Mouse (Mus musculus) thymus, postnatal 36 days (tissue): ENCODE measurements at regions not wholly inside any gene's neighbourhood (a gene's known extent, or its start where the extent isn't known, plus 50 kb on each side); places are given as distances from the start of the nearest gene placed in this dataset.
"Not testable (repeated sequence)": the region's sequence is repeated elsewhere in the genome, so short reads cannot be mapped to it uniquely, and the experiment has no call there.

Experiments
- DNase-seq, 2 experiments: peaks; one replicate each; pipeline ENCODE4 v3.0.0; 2022; ENCODE audit warnings: mixed read lengths in 2 of 2

- no peak for DNase-seq
Observed at GRCm38 (mm10) chr10:91440051-91440450, 258.9 kb upstream of the Tmpo start.

- no peak for DNase-seq
Observed at GRCm38 (mm10) chr10:91437917-91438316, 256.8 kb upstream of the Tmpo start.

GRCm38 (mm10) chr10:91436091-91436569, 255.0 kb upstream of the Tmpo start:
- no peak for DNase-seq

- no peak for DNase-seq
Observed at GRCm38 (mm10) chr10:91430281-91430680, 249.2 kb upstream of the Tmpo start.

GRCm38 (mm10) chr10:91426584-91426983, 245.5 kb upstream of the Tmpo start:
- DNase-seq, result no peak

GRCm38 (mm10) chr10:91425625-91426385, 244.7 kb upstream of the Tmpo start:
- DNase-seq, result not testable (repeated sequence)

- DNase-seq, result no peak
Observed at GRCm38 (mm10) chr10:91424786-91425185, 243.7 kb upstream of the Tmpo start.

- no peak for DNase-seq
Observed at GRCm38 (mm10) chr10:91387255-91387654, 206.1 kb upstream of the Tmpo start.

GRCm38 (mm10) chr10:91384372-91384771, 203.3 kb upstream of the Tmpo start:
- DNase-seq, result no peak

GRCm38 (mm10) chr10:91376683-91377082, 195.6 kb upstream of the Tmpo start:
- DNase-seq, result no peak

GRCm38 (mm10) chr10:91367488-91367887, 186.4 kb upstream of the Tmpo start:
- no peak for DNase-seq

GRCm38 (mm10) chr10:91362587-91362986, 181.5 kb upstream of the Tmpo start:
- DNase-seq, result no peak

- DNase-seq, result no peak
Observed at GRCm38 (mm10) chr10:91361621-91362020, 180.5 kb upstream of the Tmpo start.

- no peak for DNase-seq
Observed at GRCm38 (mm10) chr10:91345465-91345864, 164.3 kb upstream of the Tmpo start.

GRCm38 (mm10) chr10:91342083-91342482, 161.0 kb upstream of the Tmpo start:
- DNase-seq, result no peak

GRCm38 (mm10) chr10:91339361-91339760, 158.2 kb upstream of the Tmpo start:
- DNase-seq, result no peak

GRCm38 (mm10) chr10:91326661-91327312, 145.7 kb upstream of the Tmpo start:
- DNase-seq, result no peak

- no peak for DNase-seq
Observed at GRCm38 (mm10) chr10:91326144-91326655, 145.1 kb upstream of the Tmpo start.

GRCm38 (mm10) chr10:91321226-91321625, 140.1 kb upstream of the Tmpo start:
- DNase-seq, result no peak

- no peak for DNase-seq
Observed at GRCm38 (mm10) chr10:91319442-91320112, 138.5 kb upstream of the Tmpo start.

- DNase-seq, result no peak
Observed at GRCm38 (mm10) chr10:91314441-91314840, 133.3 kb upstream of the Tmpo start.

- no peak for DNase-seq
Observed at GRCm38 (mm10) chr10:91313316-91313715, 132.2 kb upstream of the Tmpo start.

GRCm38 (mm10) chr10:91312913-91313312, 131.8 kb upstream of the Tmpo start:
- DNase-seq, result no peak
